Mouse (Mus musculus) embryonic facial prominence, embryonic 10.5 days (tissue): Measurements from ENCODE around the gene Kctd11. TPM values are rescaled to one million over a fixed set of nuclear protein-coding genes. Genes with fewer than 3 reads are reported as not detected.

ENCODE experiments used
- DNase-seq: peaks from one replicate; pipeline ENCODE4 v3.0.0-alpha.2; 2017; ENCODE audit warnings: low spot score
- H3K27ac ChIP-seq: fragments of 300-500 bp; sonication (generic); replicated peaks from 2 replicates; pipeline ENCODE4 v1.5.1; 2016; ENCODE audit warnings: mild to moderate bottlenecking
- H3K27me3 ChIP-seq: fragments of 300-500 bp; sonication (generic); replicated peaks from 2 replicates; pipeline ENCODE4 v1.6.1; 2016; ENCODE audit warnings: low read depth, mild to moderate bottlenecking; ENCODE audit not compliant: poor library complexity, severe bottlenecking
- H3K36me3 ChIP-seq: fragments of 300-500 bp; sonication (generic); replicated peaks from 2 replicates; pipeline ENCODE4 v1.6.1; 2016; ENCODE audit warnings: mild to moderate bottlenecking, moderate library complexity
- H3K4me1 ChIP-seq: fragments of 300-500 bp; sonication (generic); 2 replicates; pipeline ENCODE4 v1.6.1; 2016
- H3K4me3 ChIP-seq: fragments of 300-500 bp; sonication (generic); 2 replicates; pipeline ENCODE4 v1.5.1; 2016; ENCODE audit warnings: mild to moderate bottlenecking, moderate library complexity
- H3K9me3 ChIP-seq: fragments of 300-500 bp; sonication (generic); 2 replicates; pipeline ENCODE4 v1.6.1; 2016; ENCODE audit warnings: mild to moderate bottlenecking
- WGBS: fragments of 180-500 bp; shearing (Covaris S2); methylation state at CpG from one replicate; pipeline ENCODE4 v1.1.7; 2016; 5-methylcytosine and 5-hydroxymethylcytosine counted together
- polyA plus RNA-seq: library from polyadenylated mRNA; unstranded; fragments of >200 nt; fragmentation: Nextera tagmentation; extraction: Ambion mirVana; gene quantifications from 2 replicates; pipeline ENCODE4 v1.2.1, GENCODE M21; 2016

The Kctd11 gene
- polyA plus RNA-seq, 1 experiment from 2014 or later: 7.0 TPM

DNA sequence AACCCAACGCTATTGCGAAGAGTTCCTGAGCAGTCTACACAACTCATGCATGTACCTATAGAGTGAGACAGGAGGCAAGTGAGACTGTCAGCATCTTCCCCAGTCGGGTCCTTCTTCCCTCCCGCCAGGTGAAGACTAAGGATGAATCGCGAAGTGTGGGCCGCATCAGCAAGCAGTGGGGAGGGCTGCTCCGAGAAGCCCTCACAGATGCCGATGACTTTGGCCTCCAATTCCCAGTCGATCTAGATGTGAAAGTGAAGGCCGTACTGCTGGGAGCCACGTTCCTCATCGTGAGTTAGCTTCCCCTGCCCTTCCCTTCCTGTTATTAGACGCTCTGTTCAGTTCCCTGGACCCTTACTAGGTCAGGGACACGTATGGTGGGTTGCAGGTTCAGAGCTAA, 31.3 kb downstream of the Kctd11 start:
- Histone ChIP-seq H3K4me3 (no peak overlapping the region), H3K4me1 (peaks cover 46% of the 10 kb centered on the region)
- 93% methylated on average over 15 of the region's 15 CpGs for WGBS

DNA sequence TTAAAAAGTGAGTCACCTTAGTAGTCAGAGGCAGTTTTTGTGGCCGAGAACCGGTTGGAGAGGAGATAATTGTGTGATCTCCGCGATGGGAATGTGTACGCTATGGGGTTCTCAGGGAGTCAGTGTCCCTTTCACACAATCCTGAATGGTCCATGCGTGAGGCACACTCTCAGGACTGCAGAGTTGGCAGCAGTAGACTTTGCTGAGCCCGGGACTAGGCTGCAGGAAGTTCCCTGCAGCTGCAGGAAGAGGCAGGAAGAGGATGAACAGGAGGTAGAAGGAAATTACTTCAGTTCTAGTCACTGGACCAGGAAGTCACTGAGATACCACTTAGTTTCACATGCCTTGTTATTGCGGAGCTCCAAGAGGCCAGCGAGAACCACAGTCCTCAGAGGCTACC, 32.1 kb downstream of the Kctd11 start:
- 93% methylated on average over 9 of the region's 9 CpGs for WGBS
- no peak for DNase-seq
- Histone ChIP-seq H3K4me3 (peak overlapping the region; percentile 21; the same call in 1 of the 2 replicates), H3K4me1 (peaks cover 46% of the 10 kb centered on the region), H3K27ac (no peak overlapping the region), H3K36me3 (peaks cover 57% of the 10 kb centered on the region), H3K27me3 (no peaks in the 10 kb centered on the region), H3K9me3 (no peaks in the 10 kb centered on the region)

More for the DNA sequence above, 31.3 kb downstream of the Kctd11 start:
- Histone ChIP-seq H3K27me3 (no peaks in the 10 kb centered on the region), H3K27ac (no peak overlapping the region), H3K9me3 (no peaks in the 10 kb centered on the region), H3K36me3 (peaks cover 57% of the 10 kb centered on the region)
- DNase-seq: no peak

DNA sequence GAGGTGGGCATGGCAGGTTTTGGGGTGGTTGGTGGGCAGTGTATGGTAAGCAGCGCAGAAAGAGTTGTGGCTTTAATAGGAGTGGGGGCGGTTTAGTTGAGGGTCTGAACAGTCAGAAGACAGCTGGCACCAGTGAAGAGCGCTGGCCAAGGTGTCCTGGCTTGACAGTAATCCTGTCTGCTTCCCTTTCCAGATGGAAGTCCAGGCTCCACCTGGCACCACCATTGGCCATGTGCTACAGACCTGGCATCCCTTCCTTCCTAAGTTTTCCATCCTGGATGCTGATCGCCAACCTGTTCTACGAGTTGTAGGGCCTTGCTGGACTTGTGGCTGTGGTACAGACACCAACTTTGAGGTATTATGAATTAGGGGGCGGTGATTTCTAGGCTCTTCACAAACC, 33.2 kb downstream of the Kctd11 start:
- DNase-seq: no peak
- peaks cover 39% of the 10 kb centered on the region for H3K4me1 ChIP-seq
- H3K9me3 ChIP-seq: no peaks in the 10 kb centered on the region
- peak overlapping the region; percentile 79 for H3K4me3 ChIP-seq
- H3K36me3 ChIP-seq: peaks cover 55% of the 10 kb centered on the region
- 92% methylated on average over 6 of the region's 6 CpGs for WGBS
- peak overlapping the region; percentile 94; the same call in 1 of the 2 replicates for H3K27ac ChIP-seq
- H3K27me3 ChIP-seq: no peaks in the 10 kb centered on the region

DNA sequence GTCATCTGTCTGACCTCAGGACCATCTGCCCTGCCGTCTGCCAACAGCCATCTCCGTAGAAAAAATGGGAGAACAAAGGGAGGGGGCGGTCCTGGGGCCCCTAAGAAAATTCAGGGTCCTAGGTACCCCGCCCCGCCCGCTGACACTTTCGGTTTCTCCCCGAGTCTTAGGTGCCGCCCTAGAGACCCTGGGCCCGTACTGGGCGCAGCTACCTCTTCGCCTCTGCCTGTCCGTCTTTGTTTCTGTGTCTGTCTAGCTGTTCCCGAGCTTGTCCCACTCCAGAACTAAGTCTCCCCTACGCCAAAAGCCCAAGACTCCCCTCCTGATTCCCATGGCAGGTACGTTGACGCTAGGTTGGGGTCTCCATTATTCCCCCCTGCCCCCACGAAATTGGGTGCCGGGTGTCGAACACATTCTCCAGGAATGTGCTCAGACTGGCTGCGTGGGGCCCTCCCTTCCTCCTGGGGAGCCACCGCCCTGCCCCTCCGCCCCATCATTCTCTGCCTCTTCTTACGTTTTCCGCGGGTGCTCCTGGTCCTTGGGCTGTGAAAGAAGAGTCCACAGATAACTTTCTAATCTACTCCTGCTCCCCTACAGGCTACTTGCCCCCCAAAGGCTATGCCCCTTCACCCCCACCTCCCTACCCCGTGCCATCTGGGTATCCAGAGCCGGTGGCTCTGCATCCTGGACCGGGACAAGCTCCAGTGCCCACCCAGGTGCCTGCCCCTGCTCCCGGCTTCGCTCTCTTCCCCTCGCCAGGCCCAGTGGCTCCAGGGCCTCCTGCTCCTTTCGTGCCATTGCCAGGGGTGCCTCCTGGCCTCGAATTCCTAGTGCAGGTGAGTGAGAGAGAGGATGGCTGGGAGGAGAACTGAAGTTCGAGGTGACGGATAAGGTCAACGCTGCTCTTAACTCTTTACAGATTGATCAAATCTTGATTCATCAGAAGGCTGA, 34.2 kb downstream of the Kctd11 start:
- DNase-seq: peak; percentile 61
- peak overlapping the region; percentile 94 for H3K27ac ChIP-seq
- H3K27me3 ChIP-seq: no peaks in the 10 kb centered on the region
- no peaks in the 10 kb centered on the region for H3K9me3 ChIP-seq
- WGBS: 12% methylated on average over 37 of the region's 37 CpGs
- H3K4me3 ChIP-seq: peak overlapping the region; percentile 79
- peaks cover 45% of the 10 kb centered on the region for H3K36me3 ChIP-seq
- peaks cover 38% of the 10 kb centered on the region for H3K4me1 ChIP-seq

DNA sequence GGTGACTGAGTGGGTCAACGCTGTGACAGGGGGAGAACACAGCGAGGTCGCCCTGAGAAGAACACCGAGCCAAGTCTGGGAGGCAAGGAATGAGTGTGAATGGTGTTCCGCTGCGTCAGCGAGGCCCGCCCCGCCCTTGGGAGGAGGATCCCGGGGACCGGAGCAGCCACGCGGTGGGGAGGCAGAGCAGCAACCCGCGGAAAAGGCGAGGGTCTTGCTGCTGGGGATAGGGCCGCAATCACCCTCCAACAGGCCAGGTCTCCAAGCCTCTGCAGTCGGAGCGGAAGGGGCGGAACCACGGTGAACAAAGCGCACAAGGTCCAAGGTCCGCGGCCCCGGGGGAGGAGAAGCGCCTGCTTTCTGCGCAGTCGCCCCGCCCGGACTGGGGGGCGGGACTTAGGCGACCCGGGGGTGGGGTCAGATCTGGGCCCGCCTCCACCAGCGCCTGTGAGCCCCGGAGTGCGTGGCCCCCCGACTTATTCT, 35.0 kb downstream of the Kctd11 start, which contains the start of gene Plscr3:
Gene Plscr3, plus strand, starts transcription at position 179 of the 483 bp plus-strand sequence.
- WGBS: under 1% methylated on average over 38 of the region's 38 CpGs

DNA sequence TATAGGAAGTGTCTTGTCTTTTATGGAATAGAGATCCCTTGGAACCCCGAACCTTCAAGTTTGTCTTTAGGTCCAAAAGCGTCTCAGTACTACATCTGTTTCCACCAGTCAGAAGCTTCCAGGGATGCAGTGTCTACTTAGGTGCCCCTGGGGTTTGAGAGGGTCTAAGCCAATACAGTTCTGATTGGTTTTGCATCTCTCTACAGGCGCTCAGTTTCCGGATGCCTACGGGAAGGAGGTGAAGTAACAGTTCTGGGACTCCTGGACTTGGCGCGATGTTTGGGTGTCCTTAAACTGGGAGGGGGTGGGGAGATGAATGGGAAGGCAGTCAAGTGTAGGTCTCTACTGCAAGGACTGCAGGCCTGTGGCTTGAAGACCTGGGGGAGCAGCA, 42.5 kb downstream of the Kctd11 start:
- DNase-seq: no peak
- WGBS: under 1% methylated on average over 7 of the region's 7 CpGs
- Histone ChIP-seq H3K27ac (peak overlapping the region; percentile 90), H3K27me3 (peaks cover 33% of the 10 kb centered on the region), H3K4me1 (peaks cover 55% of the 10 kb centered on the region), H3K4me3 (peak overlapping the region; percentile 88), H3K36me3 (peaks cover 3% of the 10 kb centered on the region), H3K9me3 (no peaks in the 10 kb centered on the region)

More for the DNA sequence above, 35.0 kb downstream of the Kctd11 start, which contains the start of gene Plscr3:
- Histone ChIP-seq H3K4me3 (peak within 1 kb of the TSS; percentile 79), H3K27ac (peak within 1 kb of the TSS; percentile 94), H3K36me3 (peaks cover 37% of the 10 kb centered on the region), H3K4me1 (peaks cover 38% of the 10 kb centered on the region), H3K27me3 (no peaks in the 10 kb centered on the region), H3K9me3 (no peaks in the 10 kb centered on the region)
- DNase-seq: peak; percentile 97

DNA sequence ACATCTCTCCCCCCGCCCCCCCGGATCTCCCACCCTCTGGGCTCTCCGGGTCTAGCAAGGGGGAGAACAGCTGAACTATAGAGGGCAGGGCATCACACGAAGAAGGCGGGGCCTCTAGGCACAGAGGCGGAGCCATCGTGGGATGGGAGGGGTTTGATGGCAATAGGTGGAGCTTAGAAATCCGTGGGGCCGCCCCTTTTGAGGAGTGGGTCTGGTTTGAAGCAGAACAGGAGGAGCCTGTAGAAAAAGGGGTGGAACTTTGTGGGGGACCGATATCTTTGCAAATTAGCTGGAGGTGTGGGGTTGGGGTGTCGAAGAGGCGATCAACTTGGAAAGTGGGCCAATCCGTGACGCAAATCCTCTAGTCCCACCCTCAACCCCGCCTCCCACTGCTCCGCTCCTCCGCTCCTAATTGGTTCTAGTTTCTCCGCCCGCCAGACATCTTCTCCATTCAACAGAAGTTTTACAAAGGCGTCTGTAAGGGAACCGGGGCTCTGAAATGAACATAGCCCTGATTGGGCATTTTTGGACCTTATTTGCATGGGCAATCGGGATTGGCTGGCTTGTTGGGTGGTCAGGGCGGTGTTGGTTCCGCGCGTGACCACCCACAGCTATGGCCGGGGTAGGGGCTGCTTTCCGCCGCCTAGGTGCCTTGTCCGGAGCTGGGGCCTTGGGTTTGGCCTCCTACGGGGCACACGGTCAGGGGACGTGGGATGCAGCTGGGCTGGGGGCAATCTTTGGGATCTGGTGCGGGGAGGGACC, 43.1 kb downstream of the Kctd11 start, which contains the start of gene Tmem256:
Gene Tmem256, plus strand, starts transcription at position 563 of the 762 bp plus-strand sequence.
- 1% methylated on average over 34 of the region's 34 CpGs for WGBS
- Histone ChIP-seq H3K27ac (peak within 1 kb of the TSS; percentile 90), H3K4me1 (peaks cover 58% of the 10 kb centered on the region), H3K27me3 (peaks cover 38% of the 10 kb centered on the region), H3K4me3 (peak within 1 kb of the TSS; percentile 88), H3K9me3 (no peaks in the 10 kb centered on the region), H3K36me3 (peaks cover 9% of the 10 kb centered on the region)
- DNase-seq: peak; percentile 96

DNA sequence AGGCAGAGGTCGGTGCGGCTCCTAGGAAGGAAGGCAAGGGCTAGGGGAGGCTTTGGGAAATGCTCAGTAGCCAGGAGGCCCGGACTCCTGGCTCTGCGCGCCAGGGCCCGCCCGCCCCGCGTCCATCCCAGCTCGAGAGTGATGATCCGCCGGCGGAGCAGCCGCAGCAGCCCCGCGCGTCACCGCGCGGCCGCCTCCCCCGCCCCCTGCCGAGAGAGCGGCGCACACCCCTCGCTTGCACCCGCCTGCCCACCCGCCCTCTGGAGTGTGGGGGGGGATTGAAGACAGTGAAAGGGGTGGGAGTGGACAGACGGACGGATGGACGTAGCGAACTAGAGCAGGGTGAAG, 43.6 kb downstream of the Kctd11 start, which contains the start of gene Nlgn2:
Gene Nlgn2, minus strand, starts transcription at position 181 of the 348 bp plus-strand sequence.
- H3K4me1 ChIP-seq: peaks cover 58% of the 10 kb centered on the region
- peak within 1 kb of the TSS; percentile 90 for H3K27ac ChIP-seq
- H3K4me3 ChIP-seq: peak within 1 kb of the TSS; percentile 88
- peaks cover 15% of the 10 kb centered on the region for H3K36me3 ChIP-seq
- DNase-seq: no peak
- H3K9me3 ChIP-seq: no peaks in the 10 kb centered on the region
- WGBS: under 1% methylated on average over 32 of the region's 32 CpGs
- peaks cover 44% of the 10 kb centered on the region for H3K27me3 ChIP-seq

DNA sequence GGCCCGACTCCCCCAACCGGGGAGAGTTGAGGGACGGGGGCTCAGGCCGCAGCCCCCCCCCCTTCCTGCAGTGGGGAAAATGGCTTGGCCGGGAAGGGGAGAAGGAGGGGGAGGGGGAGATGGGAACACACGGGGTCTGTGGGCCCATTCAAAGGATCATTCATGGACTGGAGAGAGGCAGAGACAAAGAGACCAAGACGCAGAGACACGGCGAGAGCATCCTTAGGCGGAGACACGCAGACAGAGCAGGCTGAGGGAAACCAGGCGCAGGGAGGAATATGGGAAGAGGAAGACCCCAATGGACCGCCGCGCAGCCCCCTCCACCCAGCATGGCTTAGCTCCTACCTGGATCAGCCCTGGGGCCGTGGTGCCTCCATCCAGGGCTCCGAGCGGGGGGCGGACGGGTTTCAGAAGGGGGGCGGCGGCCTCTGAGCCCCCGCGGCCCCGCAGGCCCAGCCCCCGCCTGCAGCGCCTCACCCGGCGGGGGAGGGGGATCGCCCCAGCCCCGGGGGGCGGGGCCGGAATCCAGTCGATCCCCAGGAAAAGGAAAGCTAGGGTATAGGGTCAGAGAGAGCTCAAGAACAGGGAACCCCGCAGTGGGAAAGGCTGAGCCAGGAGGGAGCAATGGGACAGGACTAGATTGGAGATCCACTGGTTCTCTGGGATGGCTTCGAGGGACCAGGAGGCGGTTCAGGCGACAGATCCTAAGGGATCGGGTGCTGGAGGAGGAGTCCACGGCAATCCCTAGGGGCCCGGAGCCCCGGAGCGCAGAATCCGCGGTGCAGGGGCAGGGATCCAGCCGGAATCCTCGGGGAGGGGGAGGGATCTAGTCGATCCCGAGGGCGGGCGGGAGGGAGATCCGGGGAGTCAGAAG, 44.3 kb downstream of the Kctd11 start:
- Histone ChIP-seq H3K4me1 (peaks cover 58% of the 10 kb centered on the region), H3K36me3 (peaks cover 21% of the 10 kb centered on the region), H3K27me3 (peaks cover 49% of the 10 kb centered on the region), H3K27ac (peak overlapping the region; percentile 90), H3K4me3 (peak overlapping the region; percentile 88), H3K9me3 (no peaks in the 10 kb centered on the region)
- DNase-seq: peak; percentile 73
- 1% methylated on average over 51 of the region's 52 CpGs for WGBS

DNA sequence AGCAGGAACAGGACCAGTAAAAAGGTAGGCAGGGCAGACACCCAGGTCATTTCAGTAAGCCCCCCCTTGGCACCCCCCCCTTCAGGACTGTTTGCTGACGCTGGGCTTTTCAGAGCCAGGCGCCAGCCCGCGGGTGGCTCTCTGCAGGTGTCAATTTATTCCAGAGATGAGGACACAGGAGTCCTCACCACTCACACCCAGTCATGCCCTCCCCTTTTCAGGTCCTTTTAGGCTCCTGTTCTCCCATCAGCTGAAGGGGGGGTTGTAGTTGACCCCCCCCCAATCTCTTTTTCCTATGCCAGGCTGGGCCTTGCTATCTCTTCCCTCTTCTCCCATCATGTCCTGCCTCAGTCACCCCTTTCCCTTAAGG, 45.3 kb downstream of the Kctd11 start:
- peak overlapping the region; percentile 90 for H3K27ac ChIP-seq
- peaks cover 49% of the 10 kb centered on the region for H3K27me3 ChIP-seq
- peaks cover 62% of the 10 kb centered on the region for H3K4me1 ChIP-seq
- peak overlapping the region; percentile 88 for H3K4me3 ChIP-seq
- H3K9me3 ChIP-seq: no peaks in the 10 kb centered on the region
- peaks cover 31% of the 10 kb centered on the region for H3K36me3 ChIP-seq
- 4% methylated on average over 4 of the region's 4 CpGs for WGBS
- no peak for DNase-seq

DNA sequence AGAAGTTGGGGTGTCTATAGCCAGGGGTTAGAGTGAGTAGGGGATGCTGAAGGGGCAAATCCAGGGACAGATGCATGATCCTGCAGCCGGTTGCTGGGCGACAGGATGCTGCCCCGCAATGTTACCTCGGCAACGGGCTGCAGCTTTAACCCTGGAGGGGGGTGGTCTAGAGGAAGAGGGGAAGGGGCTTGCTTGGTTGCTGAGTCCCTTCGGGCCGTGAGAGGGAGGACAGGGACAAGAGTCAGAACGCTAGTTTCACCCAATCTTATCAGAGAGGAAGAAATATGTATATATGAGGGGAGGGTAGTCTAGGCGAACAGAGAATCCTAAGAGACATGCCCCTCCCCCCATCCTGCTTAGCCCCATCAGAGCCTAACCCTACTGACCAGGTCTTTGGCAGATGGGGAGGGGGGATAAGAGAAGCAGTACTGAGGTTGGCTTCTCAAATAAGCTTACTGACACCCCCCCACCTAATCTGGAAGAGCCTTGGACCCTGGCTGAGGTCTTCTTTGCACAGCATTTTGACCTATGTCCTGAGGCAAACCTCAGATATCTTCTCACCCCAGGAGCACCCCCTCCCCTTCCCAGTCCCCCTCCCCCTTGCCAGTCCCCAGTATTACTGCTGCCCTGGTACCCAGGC, 45.8 kb downstream of the Kctd11 start:
- Histone ChIP-seq H3K4me1 (peaks cover 64% of the 10 kb centered on the region), H3K36me3 (peaks cover 34% of the 10 kb centered on the region), H3K9me3 (no peaks in the 10 kb centered on the region), H3K4me3 (peak overlapping the region; percentile 88), H3K27ac (peak overlapping the region; percentile 90; the same call in 1 of the 2 replicates), H3K27me3 (peaks cover 49% of the 10 kb centered on the region)
- peak; percentile 66 for DNase-seq
- WGBS: 5% methylated on average over 9 of the region's 9 CpGs
